Mouse (Mus musculus) midbrain, embryonic 14.5 days (tissue): ENCODE results near the gene Gm17617. TPM values are rescaled to one million over a fixed set of nuclear protein-coding genes. Genes with fewer than 3 reads are reported as not detected.

Source experiments
- ATAC-seq: fragments of 200-750 bp; cut with Nextera tagmentation; 2 replicates; pipeline ENCODE4 v1.8.0; 2017; ENCODE audit warnings: moderate number of reproducible peaks, moderate library complexity; ENCODE audit not compliant: low FRiP score, low TSS enrichment
- DNase-seq: peaks from one replicate; pipeline ENCODE4 v3.0.0-alpha.2; 2015
- H3K27ac ChIP-seq: fragments of 300-500 bp; sonication (generic); replicated peaks from 2 replicates; pipeline ENCODE4 v1.5.1; 2014; ENCODE audit warnings: mild to moderate bottlenecking, low read depth, low read length, moderate library complexity
- H3K27me3 ChIP-seq: fragments of 300-500 bp; sonication (generic); 2 replicates; pipeline ENCODE4 v1.6.1; 2014; ENCODE audit warnings: low read length, control low read depth, mixed read lengths; ENCODE audit not compliant: control insufficient read depth, insufficient read depth
- H3K36me3 ChIP-seq: fragments of 300-500 bp; sonication (generic); 2 replicates; pipeline ENCODE4 v1.6.1; 2014; ENCODE audit warnings: low read length, control low read depth; ENCODE audit not compliant: control insufficient read depth, insufficient read depth
- H3K4me1 ChIP-seq: fragments of 300-500 bp; sonication (generic); 2 replicates; pipeline ENCODE4 v1.6.1; 2014; ENCODE audit warnings: mild to moderate bottlenecking, antibody characterized with exemption, low read length, control low read depth; ENCODE audit not compliant: control insufficient read depth, insufficient read depth
- H3K4me2 ChIP-seq: fragments of 300-500 bp; sonication (generic); 2 replicates; pipeline ENCODE4 v1.6.1; 2014; ENCODE audit warnings: mild to moderate bottlenecking, low read length, moderate library complexity
- H3K4me3 ChIP-seq: fragments of 300-500 bp; sonication (generic); replicated peaks from 2 replicates; pipeline ENCODE4 v1.5.1; 2014; ENCODE audit warnings: low read depth, low read length
- H3K9ac ChIP-seq: fragments of 300-500 bp; sonication (generic); replicated peaks from 2 replicates; pipeline ENCODE4 v1.6.1; 2014; ENCODE audit warnings: mild to moderate bottlenecking, low read length, moderate library complexity
- H3K9me3 ChIP-seq: fragments of 300-500 bp; sonication (generic); 2 replicates; pipeline ENCODE4 v1.6.1; 2016; ENCODE audit warnings: low read length, control low read depth, mixed read lengths; ENCODE audit not compliant: control insufficient read depth
- WGBS: fragments of 180-500 bp; shearing (Covaris S2); extraction: QIAGEN DNeasy Blood & Tissue Kit; methylation state at CpG from one replicate; pipeline ENCODE4 v1.1.7; 2014; 5-methylcytosine and 5-hydroxymethylcytosine counted together
- polyA plus RNA-seq: library from polyadenylated mRNA; unstranded; fragments of >200 nt; fragmentation: Nextera tagmentation; extraction: Ambion mirVana; gene quantifications from 2 replicates; pipeline ENCODE4 v1.2.1, GENCODE M21; 2014

Gene Gm17617
- polyA plus RNA-seq, 1 experiment from 2014 or later: not detected

DNA sequence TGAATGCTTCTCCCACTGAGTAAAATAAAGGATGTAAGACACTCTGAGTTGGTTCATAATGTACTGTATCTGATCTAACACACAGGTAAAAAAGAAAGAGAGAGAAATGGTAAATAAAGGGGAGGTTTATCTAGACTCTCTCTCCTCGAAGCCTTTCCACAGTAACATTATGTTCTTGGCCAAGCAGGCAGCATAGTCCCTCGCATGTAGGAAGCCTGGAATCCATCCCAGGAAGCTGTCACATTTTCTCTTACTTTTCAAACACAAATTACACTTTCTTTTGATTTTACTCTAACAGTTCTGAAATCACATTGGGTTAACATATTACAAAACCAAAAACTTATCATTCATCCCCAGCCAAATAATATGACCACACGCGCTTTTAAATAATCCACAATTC, 40.8 kb downstream of the Gm17617 start:
- H3K36me3 ChIP-seq: peaks cover 16% of the 10 kb centered on the region
- no peak overlapping the region for H3K27ac ChIP-seq
- no peak overlapping the region for H3K4me3 ChIP-seq
- H3K9ac ChIP-seq: no peak overlapping the region
- ATAC-seq (no peak), DNase-seq (no peak)
- WGBS: 95% methylated on average over 4 of the region's 4 CpGs
- H3K27me3 ChIP-seq: no peaks in the 10 kb centered on the region
- H3K9me3 ChIP-seq: no peaks in the 10 kb centered on the region
- H3K4me2 ChIP-seq: no peak overlapping the region
- no peaks in the 10 kb centered on the region for H3K4me1 ChIP-seq

Other genes with a start within 250 kb of the Gm17617 start
- gene Unc5a, start 184.1 kb downstream of the Gm17617 start, polyA plus RNA-seq: 12.6 and 15.9 TPM in 2 replicates
- 0.40 and 1.1 TPM in 2 replicates for gene Hk3, start 112.2 kb downstream of the Gm17617 start, polyA plus RNA-seq
- 20.7 and 20.8 TPM in 2 replicates for gene Uimc1, start 33.2 kb downstream of the Gm17617 start, polyA plus RNA-seq
- 23.6 and 26.2 TPM in 2 replicates for gene Zfp346, start 28.2 kb downstream of the Gm17617 start, polyA plus RNA-seq
- gene Fgfr4, start 19.1 kb upstream of the Gm17617 start, polyA plus RNA-seq: 0.38 and 0.99 TPM in 2 replicates
- gene Nsd1, start 76.2 kb upstream of the Gm17617 start, polyA plus RNA-seq: 72.6 and 76.6 TPM in 2 replicates
- 325 and 336 TPM in 2 replicates for gene Prelid1, start 187.0 kb upstream of the Gm17617 start, polyA plus RNA-seq
- 108 and 114 TPM in 2 replicates for gene Rab24, start 188.4 kb upstream of the Gm17617 start, polyA plus RNA-seq
- gene Mxd3, start 196.3 kb upstream of the Gm17617 start, polyA plus RNA-seq: 9.9 and 12.1 TPM in 2 replicates
- gene Lman2, start 229.2 kb upstream of the Gm17617 start, polyA plus RNA-seq: 37.5 and 51.8 TPM in 2 replicates
- gene Rgs14, start 236.2 kb upstream of the Gm17617 start, polyA plus RNA-seq: 0.30 and 0.33 TPM in 2 replicates